Mouse (Mus musculus): ENCODE data around the gene Slc7a15.
"Not testable (repeated sequence)": the region's sequence is repeated elsewhere in the genome, so short reads cannot be mapped to it uniquely, and the experiment has no call there.

The Slc7a15 gene

DNA sequence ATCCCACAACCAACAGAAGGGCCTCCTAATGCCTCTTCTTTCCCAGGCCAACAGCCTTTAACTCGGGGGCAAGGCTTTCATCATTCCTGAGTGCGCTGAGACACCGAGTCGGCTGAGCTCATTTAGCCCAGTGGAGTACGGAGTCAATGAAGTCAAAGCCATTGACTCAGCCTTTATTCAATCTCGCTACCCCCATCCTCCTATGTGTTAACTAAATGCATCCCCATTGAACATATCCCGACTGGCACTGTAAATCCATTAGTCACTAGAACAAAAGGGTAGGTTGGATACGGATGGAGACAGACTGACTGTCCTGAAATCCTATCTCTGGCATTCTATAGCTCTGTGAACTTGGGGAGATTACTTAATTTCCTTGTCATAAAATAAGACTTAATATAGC is 36.7 kb downstream of the Slc7a15 start:
- in situ Hi-C loops (cut with MboI, MseI) = not testable (repeated sequence)

- in situ Hi-C loops (cut with MboI, MseI) = not testable (repeated sequence)
These were observed 39.0 kb downstream of the Slc7a15 start for GRCm38 (mm10) chr12:8559876-8560275.

GRCm38 (mm10) chr12:8556189-8556588 is 42.7 kb downstream of the Slc7a15 start:
- in situ Hi-C loops (cut with MboI, MseI) = no loop called here

GRCm38 (mm10) chr12:8555419-8555818 is 43.4 kb downstream of the Slc7a15 start:
- in situ Hi-C loops (cut with MboI, MseI) = no loop called here

DNA sequence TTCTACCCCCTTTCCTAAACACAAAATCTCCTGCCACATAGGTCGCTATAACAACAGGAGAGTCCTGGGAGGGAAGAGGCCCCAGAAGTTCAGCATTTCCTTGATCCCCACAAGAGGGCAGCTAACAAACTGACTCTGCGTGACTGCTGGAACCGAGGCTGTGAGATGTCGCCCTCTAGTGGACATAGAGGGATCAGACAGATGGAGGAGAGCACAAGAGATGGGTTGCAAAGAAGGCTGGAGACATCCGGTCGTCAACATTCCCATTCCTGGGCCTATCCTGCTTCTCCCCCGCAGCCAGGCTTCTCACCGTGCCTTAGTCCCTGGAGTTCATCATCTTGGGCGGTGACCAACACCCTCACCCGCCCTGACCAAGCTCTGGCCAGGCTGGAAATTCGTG is 51.5 kb downstream of the Slc7a15 start:
- in situ Hi-C loops (cut with MboI, MseI) = loop anchor here (25.0 kb wide), 1 partner anchor 1840 kb away; the partner anchor contains the start of gene Rdh14

GRCm38 (mm10) chr12:8546801-8547200 is 52.1 kb downstream of the Slc7a15 start:
- in situ Hi-C loops (cut with MboI, MseI) = loop anchor here (25.0 kb wide), 1 partner anchor 1840 kb away; the partner anchor contains the start of gene Rdh14

DNA sequence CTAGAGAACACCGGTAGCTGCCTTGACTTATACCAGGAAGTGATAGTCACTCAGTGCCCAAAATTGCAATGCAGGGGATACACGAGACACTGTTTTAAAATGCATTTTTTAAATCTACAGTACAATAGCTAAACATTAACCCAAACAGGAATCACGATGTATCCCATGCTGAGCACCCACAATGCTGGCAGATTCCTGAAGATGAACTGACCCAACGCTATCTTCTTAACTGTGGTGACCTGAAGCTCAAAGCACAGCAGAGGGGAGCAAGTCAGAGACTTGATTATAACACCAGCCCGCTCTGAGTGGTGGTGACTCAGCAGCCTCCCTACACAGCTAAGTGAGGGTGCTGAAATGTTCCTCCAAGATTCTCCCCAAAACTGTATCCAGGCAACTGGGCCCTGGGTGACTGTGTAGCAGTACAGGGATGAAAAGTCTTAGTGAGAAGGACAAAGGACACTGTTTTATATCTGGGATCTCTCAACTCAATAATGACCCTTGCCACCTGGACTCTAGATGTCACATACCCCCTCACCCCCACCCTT is 53.7 kb downstream of the Slc7a15 start:
- in situ Hi-C loops (cut with MboI, MseI) = loop anchor here (25.0 kb wide), 1 partner anchor 1842 kb away; the partner anchor contains the start of gene Rdh14

DNA sequence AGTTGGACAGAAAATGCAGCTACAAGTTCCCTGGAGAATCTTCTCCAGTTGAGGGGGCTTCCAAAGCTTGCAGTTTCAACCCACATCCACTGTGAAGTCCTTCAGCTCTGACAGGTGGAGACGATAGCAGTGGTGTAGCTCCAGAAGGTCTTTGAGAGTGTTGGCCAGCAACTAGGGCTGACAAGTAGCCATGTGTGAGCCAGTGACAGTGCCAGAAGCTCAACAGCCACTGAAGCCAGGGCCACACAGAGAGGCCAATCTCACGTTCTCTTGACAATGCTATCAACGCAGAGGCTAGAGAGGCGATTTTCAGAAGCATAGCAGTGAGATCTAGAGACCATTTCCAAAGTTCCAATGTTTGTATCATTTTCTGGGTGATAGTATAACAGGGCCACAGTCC is 56.5 kb downstream of the Slc7a15 start:
- in situ Hi-C loops (cut with MboI, MseI) = loop anchor here (25.0 kb wide), 1 partner anchor 1845 kb away; the partner anchor contains the start of gene Rdh14

- in situ Hi-C loops (cut with MboI, MseI) = loop anchor here (25.0 kb wide), 1 partner anchor 1848 kb away; the partner anchor contains the start of gene Rdh14
These were observed 59.4 kb downstream of the Slc7a15 start for GRCm38 (mm10) chr12:8539471-8539870.

DNA sequence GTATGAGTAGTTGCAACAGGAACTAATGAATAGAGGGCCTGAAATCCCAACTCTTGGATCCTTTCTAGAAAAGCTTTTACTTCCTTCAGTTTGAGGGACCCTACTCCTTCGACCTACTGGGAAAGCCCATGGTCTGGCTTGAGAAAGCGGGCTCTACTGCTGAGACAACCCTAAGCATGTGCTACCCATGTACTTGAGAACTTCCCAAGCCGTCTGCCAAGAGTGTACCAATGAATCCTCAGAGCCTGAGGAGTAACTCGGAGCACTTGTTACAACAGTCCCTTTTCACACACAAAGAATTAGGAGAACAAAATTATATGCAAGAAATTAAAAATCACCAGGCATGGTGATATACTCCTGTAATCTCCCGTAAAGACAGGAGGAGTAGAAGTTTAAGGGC is 61.6 kb downstream of the Slc7a15 start:
- in situ Hi-C loops (cut with MboI, MseI) = loop anchor here (25.0 kb wide), 1 partner anchor 1850 kb away; the partner anchor contains the start of gene Rdh14

GRCm38 (mm10) chr12:8536221-8536965 is 62.5 kb downstream of the Slc7a15 start:
- in situ Hi-C loops (cut with MboI, MseI) = loop anchor here (25.0 kb wide), 1 partner anchor 1851 kb away; the partner anchor contains the start of gene Rdh14

DNA sequence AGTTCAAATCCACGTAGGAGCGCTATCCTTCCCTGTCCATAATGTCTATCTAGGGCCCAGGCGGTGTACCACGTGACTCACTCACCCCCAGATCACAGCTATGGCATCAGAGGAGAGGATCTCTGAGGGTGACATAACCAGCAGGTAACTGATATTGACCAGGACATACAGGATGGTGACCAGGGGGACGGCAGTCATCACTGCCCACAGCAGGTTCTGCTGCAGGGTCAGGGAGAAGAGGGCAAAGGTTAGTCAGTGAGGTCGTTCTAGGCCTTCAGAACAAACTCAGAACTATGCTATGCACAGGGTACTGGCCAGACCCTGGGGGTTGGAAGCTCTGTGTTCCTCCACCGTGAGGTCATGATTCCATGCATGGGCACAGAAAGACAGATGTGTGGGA is 63.3 kb downstream of the Slc7a15 start:
- in situ Hi-C loops (cut with MboI, MseI) = loop anchor here (25.0 kb wide), 1 partner anchor 1852 kb away; the partner anchor contains the start of gene Rdh14

DNA sequence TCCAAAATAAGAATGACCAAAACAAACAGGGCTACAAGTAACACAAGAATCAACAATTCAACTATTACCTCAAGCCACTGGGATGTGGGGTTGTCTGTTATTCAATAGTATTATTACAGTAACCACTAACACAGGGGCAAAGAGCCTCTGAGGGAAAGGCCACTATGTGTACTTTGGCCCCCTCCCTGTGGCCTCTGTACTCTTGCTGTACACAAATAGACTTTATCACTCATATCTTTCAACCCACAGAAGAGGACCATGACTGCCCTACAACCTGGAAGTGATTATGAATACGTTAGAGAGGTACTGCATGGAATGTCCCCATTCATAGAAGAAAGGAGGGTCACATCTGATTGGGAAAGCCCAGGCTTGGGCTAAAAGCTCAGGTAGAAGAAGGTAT is 64.0 kb downstream of the Slc7a15 start:
- in situ Hi-C loops (cut with MboI, MseI) = loop anchor here (25.0 kb wide), 1 partner anchor 1852 kb away; the partner anchor contains the start of gene Rdh14

DNA sequence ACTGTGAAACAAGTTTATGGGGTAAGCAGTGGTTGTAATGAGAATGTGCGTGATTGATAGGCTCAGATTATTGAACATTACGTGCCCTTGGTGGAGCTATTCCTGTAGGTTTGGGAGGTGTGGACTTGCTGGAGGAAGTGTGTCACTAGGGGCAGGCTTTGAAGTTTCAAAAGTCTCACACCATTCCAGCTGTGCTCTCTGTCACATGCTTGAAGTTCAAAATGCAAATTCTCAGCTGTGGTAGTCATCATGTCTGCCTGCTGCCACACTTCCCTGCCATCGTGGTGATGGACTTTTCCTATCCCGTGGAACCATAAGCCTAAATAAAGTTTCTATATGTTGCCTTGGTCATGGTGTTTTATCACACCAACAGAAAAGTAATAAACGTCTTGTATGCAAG is 71.1 kb downstream of the Slc7a15 start:
- in situ Hi-C loops (cut with MboI, MseI) = loop anchor here (25.0 kb wide), 1 partner anchor 1860 kb away; the partner anchor contains the start of gene Rdh14

GRCm38 (mm10) chr12:8527175-8527574 is 71.7 kb downstream of the Slc7a15 start:
- in situ Hi-C loops (cut with MboI, MseI) = loop anchor here (25.0 kb wide), 1 partner anchor 1860 kb away; the partner anchor contains the start of gene Rdh14

GRCm38 (mm10) chr12:8524062-8524461 is 74.8 kb downstream of the Slc7a15 start:
- in situ Hi-C loops (cut with MboI, MseI) = no loop called here

DNA sequence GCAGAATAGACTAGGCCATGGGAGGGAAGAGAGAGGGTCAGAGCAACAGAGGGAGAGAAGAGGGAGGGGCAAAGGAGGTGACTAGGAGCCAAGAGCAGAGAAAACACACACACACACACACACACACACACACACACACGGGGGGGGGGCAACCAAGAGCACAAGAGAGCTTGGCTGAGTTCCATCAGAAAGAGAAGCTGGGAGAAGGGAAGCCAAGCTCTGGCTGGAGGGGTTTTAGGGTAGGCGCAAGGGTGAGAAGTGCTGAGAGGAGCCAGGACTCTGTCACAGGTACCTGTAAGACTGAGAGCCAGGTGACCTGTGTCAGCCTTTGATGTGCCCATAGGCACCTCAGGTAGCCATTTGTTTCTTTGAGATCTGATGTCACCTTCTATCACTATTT is 76.2 kb downstream of the Slc7a15 start:
- in situ Hi-C loops (cut with MboI, MseI) = no loop called here

DNA sequence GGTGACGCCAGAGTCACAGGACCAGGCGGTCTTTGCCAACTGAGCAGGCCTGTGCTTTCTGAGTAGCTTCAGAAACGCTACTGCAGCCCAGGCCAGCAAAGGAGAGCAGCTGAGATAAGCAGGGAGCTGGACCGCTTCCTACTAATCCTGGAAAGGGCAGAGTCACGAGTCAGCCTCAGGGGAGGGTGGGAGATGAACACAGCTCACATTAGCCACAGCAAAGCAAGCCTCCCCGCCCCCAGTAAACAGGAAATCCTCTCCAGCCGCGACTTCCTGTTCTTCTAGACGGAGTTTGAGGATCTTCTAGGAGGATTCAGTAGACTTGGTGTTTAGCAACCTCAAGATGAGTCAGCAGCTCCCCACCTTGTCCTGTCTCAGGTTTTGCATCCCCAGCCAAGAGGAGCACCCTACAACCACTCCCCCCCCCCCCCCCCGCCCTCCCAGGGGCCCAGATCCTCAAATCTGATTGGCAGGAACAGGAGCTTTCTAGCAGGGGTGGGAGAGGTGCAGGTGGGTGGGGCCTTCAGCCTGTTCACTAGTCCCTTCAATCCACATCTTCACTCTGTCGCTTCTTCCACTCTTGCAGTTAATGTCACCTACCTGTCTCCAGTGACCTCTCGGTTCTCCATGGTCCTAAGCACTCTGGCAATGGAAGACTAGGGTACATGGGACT is 77.4 kb downstream of the Slc7a15 start:
- in situ Hi-C loops (cut with MboI, MseI) = no loop called here

- in situ Hi-C loops (cut with MboI, MseI) = no loop called here
These were observed 79.3 kb downstream of the Slc7a15 start for GRCm38 (mm10) chr12:8519431-8520160.

DNA sequence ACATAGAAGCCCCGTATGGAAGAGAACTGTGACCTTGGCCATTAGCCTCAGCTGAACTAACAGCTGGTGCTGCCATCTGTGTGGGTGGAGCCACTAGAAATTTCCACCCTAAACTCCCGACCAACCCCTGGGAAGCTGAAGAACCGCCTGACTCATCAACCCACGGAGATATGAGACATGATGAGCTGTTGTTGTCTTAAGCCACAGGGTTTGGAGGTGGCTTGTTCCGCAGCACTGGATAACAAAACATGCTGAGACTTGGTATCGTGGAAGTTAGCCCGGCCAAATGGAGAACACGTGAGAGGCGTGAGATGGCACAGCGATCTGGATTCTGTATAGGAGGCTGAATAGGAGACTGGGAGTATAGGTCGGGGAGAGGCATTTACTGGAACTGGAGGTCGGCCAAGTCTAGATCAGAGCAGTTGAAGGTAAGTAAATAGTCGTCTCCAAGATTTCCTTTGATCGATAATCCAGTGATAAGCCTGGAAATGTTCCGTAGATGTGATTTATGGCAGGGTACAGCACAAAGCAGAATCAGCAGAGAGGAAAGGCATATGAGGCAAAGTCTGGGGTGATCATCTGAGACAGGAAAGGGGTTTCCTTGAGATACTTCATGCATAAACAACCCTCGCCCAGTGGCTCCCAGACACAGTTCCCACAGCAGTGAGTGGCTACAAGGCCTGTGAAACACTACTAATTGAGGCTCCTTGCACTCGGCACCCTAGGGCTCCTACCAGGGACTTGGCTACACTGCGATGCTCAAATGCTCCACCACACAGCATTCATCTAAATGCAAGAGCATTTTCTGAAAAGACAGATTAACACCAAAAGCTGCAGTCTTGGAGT is 87.6 kb downstream of the Slc7a15 start:
- in situ Hi-C loops (cut with MboI, MseI) = no loop called here

Data from regulatory T cell (primary cell).